Mouse (Mus musculus) embryonic facial prominence, embryonic 11.5 days (tissue): ENCODE data around the gene Eml4. TPM values are rescaled to one million over a fixed set of nuclear protein-coding genes. Genes with fewer than 3 reads are reported as not detected.

Source experiments
- ATAC-seq: fragments of 200-750 bp; cut with Nextera tagmentation; replicated peaks from 2 replicates; pipeline ENCODE4 v1.8.0; 2017; ENCODE audit warnings: low read depth; ENCODE audit not compliant: insufficient number of reproducible peaks, low FRiP score, low TSS enrichment
- DNase-seq: peaks from one replicate; pipeline ENCODE4 v3.0.0-alpha.2; 2015; ENCODE audit warnings: low spot score
- H3K27ac ChIP-seq: fragments of 300-500 bp; sonication (generic); replicated peaks from 2 replicates; pipeline ENCODE4 v1.5.1; 2014; ENCODE audit warnings: mild to moderate bottlenecking, low read depth, low read length, control low read depth
- H3K27me3 ChIP-seq: fragments of 300-500 bp; sonication (generic); 2 replicates; pipeline ENCODE4 v1.6.1; 2014; ENCODE audit warnings: mild to moderate bottlenecking, low read length, moderate library complexity, mixed read lengths; ENCODE audit not compliant: control insufficient read depth, insufficient read depth
- H3K36me3 ChIP-seq: fragments of 300-500 bp; sonication (generic); replicated peaks from 2 replicates; pipeline ENCODE4 v1.6.1; 2014; ENCODE audit warnings: low read depth, mild to moderate bottlenecking, low read length, moderate library complexity, mixed read lengths; ENCODE audit not compliant: control insufficient read depth, insufficient read depth
- H3K4me1 ChIP-seq: fragments of 300-500 bp; sonication (generic); 2 replicates; pipeline ENCODE4 v1.6.1; 2014; ENCODE audit warnings: low read length, mixed read lengths; ENCODE audit not compliant: control insufficient read depth, insufficient read depth
- H3K4me2 ChIP-seq: fragments of 300-500 bp; sonication (generic); 2 replicates; pipeline ENCODE4 v1.6.1; 2014; ENCODE audit warnings: low read depth, mild to moderate bottlenecking, control low read depth, low read length, moderate library complexity
- H3K4me3 ChIP-seq: fragments of 300-500 bp; sonication (generic); 2 replicates; pipeline ENCODE4 v1.5.1; 2014; ENCODE audit warnings: low read depth, low read length, control low read depth
- H3K9ac ChIP-seq: fragments of 300-500 bp; sonication (generic); replicated peaks from 2 replicates; pipeline ENCODE4 v1.6.1; 2014; ENCODE audit warnings: mild to moderate bottlenecking, control low read depth, low read length
- H3K9me3 ChIP-seq: fragments of 300-500 bp; sonication (generic); replicated peaks from 2 replicates; pipeline ENCODE4 v1.6.1; 2016; ENCODE audit warnings: mild to moderate bottlenecking, low read length, inconsistent platforms, mixed read lengths; ENCODE audit not compliant: control insufficient read depth
- WGBS: fragments of 180-500 bp; shearing (Covaris S2); extraction: QIAGEN DNeasy Blood & Tissue Kit; methylation state at CpG from one replicate; pipeline ENCODE4 v1.1.7; 2014; 5-methylcytosine and 5-hydroxymethylcytosine counted together
- polyA plus RNA-seq: library from polyadenylated mRNA; unstranded; fragments of >200 nt; fragmentation: Nextera tagmentation; extraction: Ambion mirVana; gene quantifications from 2 replicates; pipeline ENCODE4 v1.2.1, GENCODE M21; 2014

Gene Eml4
- polyA plus RNA-seq, 1 experiment from 2014 or later = 65.6 TPM

GRCm38 (mm10) chr17:83377755-83378443 is 27.2 kb downstream of the Eml4 start:
- H3K4me3 ChIP-seq = no peak overlapping the region
- no peaks in the 10 kb centered on the region for H3K36me3 ChIP-seq
- DNase-seq (peak; percentile 27), ATAC-seq (no peak)
- H3K27me3 ChIP-seq = no peaks in the 10 kb centered on the region
- WGBS = 53% methylated on average over 10 of the region's 10 CpGs
- no peaks in the 10 kb centered on the region for H3K4me1 ChIP-seq
- H3K4me2 ChIP-seq = no peak overlapping the region
- no peak overlapping the region for H3K9ac ChIP-seq
- H3K27ac ChIP-seq = no peak overlapping the region
- H3K9me3 ChIP-seq = no peaks in the 10 kb centered on the region

GRCm38 (mm10) chr17:83378444-83378762 is 27.7 kb downstream of the Eml4 start:
- Histone ChIP-seq H3K27me3 (no peaks in the 10 kb centered on the region), H3K27ac (no peak overlapping the region), H3K9me3 (no peaks in the 10 kb centered on the region), H3K4me3 (no peak overlapping the region), H3K4me2 (no peak overlapping the region), H3K4me1 (no peaks in the 10 kb centered on the region), H3K9ac (no peak overlapping the region), H3K36me3 (no peaks in the 10 kb centered on the region)
- WGBS = 65% methylated on average over 4 of the region's 4 CpGs
- DNase-seq = no peak
- ATAC-seq = no peak

GRCm38 (mm10) chr17:83379366-83379765 is 28.6 kb downstream of the Eml4 start:
- Histone ChIP-seq H3K27ac (no peak overlapping the region), H3K4me1 (no peaks in the 10 kb centered on the region), H3K36me3 (no peaks in the 10 kb centered on the region), H3K4me2 (no peak overlapping the region), H3K9ac (no peak overlapping the region), H3K9me3 (no peaks in the 10 kb centered on the region), H3K27me3 (no peaks in the 10 kb centered on the region), H3K4me3 (no peak overlapping the region)
- DNase-seq (no peak), ATAC-seq (no peak)
- WGBS = 89% methylated on average over 2 of the region's 2 CpGs

- 93% methylated on average over 3 of the region's 3 CpGs for WGBS
- H3K9me3 ChIP-seq = no peaks in the 10 kb centered on the region
- DNase-seq = no peak
- no peak for ATAC-seq
- H3K27ac ChIP-seq = no peak overlapping the region
- no peak overlapping the region for H3K4me2 ChIP-seq
- H3K36me3 ChIP-seq = no peaks in the 10 kb centered on the region
- H3K27me3 ChIP-seq = no peaks in the 10 kb centered on the region
- no peak overlapping the region for H3K9ac ChIP-seq
- no peaks in the 10 kb centered on the region for H3K4me1 ChIP-seq
- H3K4me3 ChIP-seq = no peak overlapping the region
Observed at GRCm38 (mm10) chr17:83379791-83380190, 29.1 kb downstream of the Eml4 start.

- no peaks in the 10 kb centered on the region for H3K4me1 ChIP-seq
- H3K27me3 ChIP-seq = no peaks in the 10 kb centered on the region
- WGBS = 90% methylated on average over 5 of the region's 5 CpGs
- DNase-seq (no peak), ATAC-seq (no peak)
- no peaks in the 10 kb centered on the region for H3K36me3 ChIP-seq
- H3K4me2 ChIP-seq = no peak overlapping the region
- no peaks in the 10 kb centered on the region for H3K9me3 ChIP-seq
- H3K27ac ChIP-seq = no peak overlapping the region
- H3K9ac ChIP-seq = no peak overlapping the region
- H3K4me3 ChIP-seq = no peak overlapping the region
Observed at GRCm38 (mm10) chr17:83382752-83383151, 32.0 kb downstream of the Eml4 start.

- Histone ChIP-seq H3K27me3 (no peaks in the 10 kb centered on the region), H3K27ac (no peak overlapping the region), H3K4me2 (no peak overlapping the region), H3K9ac (no peak overlapping the region), H3K4me3 (no peak overlapping the region), H3K36me3 (no peaks in the 10 kb centered on the region), H3K4me1 (no peaks in the 10 kb centered on the region), H3K9me3 (no peaks in the 10 kb centered on the region)
- no peak for DNase-seq
- ATAC-seq = no peak
- WGBS = 88% methylated on average over 2 of the region's 2 CpGs
Observed at GRCm38 (mm10) chr17:83384981-83385380, 34.2 kb downstream of the Eml4 start.

GRCm38 (mm10) chr17:83387161-83387560 is 36.4 kb downstream of the Eml4 start:
- Histone ChIP-seq H3K4me1 (no peaks in the 10 kb centered on the region), H3K9ac (no peak overlapping the region), H3K36me3 (no peaks in the 10 kb centered on the region), H3K4me3 (no peak overlapping the region), H3K4me2 (no peak overlapping the region), H3K27me3 (no peaks in the 10 kb centered on the region), H3K27ac (no peak overlapping the region), H3K9me3 (no peaks in the 10 kb centered on the region)
- WGBS = 79% methylated on average over 3 of the region's 3 CpGs
- DNase-seq (no peak), ATAC-seq (no peak)

- ATAC-seq (no peak), DNase-seq (no peak)
- Histone ChIP-seq H3K9ac (no peak overlapping the region), H3K36me3 (no peaks in the 10 kb centered on the region), H3K4me2 (no peak overlapping the region), H3K27me3 (no peaks in the 10 kb centered on the region), H3K4me1 (no peaks in the 10 kb centered on the region), H3K4me3 (no peak overlapping the region), H3K9me3 (no peaks in the 10 kb centered on the region), H3K27ac (no peak overlapping the region)
- 92% methylated on average over 3 of the region's 3 CpGs for WGBS
Observed at GRCm38 (mm10) chr17:83394013-83394412, 43.3 kb downstream of the Eml4 start.
